Mouse (Mus musculus): Measurements from ENCODE around the gene Zc3h10.
"Not testable (repeated sequence)": the region's sequence is repeated elsewhere in the genome, so short reads cannot be mapped to it uniquely, and the experiment has no call there.

The Zc3h10 gene

GRCm38 (mm10) chr10:128547361-128548032 lies at the start of gene Zc3h10:
Gene Zc3h10 (minus strand): TSS chr10:128547774.
- peak; percentile 95 for DNase-seq

DNA sequence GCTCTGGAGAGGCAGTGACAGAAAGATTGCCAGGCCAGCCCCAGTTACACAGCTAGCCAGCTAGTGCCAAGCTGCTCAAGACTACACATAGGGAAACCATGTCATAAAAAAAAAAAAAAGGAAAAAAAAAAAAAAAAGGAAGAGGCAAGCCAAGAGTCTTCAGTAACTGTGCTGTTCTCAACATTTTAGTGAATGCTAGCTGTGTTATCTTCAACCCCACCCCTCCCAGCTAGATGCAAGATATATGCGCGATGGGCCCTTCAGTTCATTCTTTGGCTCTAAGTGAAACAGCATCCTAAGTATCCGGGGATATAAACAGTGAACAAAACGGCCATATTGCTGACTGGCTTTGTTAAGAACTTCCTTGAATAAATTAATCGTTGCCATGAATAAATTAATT lies 45.2 kb upstream of the Zc3h10 start:
- no peak for DNase-seq

DNA sequence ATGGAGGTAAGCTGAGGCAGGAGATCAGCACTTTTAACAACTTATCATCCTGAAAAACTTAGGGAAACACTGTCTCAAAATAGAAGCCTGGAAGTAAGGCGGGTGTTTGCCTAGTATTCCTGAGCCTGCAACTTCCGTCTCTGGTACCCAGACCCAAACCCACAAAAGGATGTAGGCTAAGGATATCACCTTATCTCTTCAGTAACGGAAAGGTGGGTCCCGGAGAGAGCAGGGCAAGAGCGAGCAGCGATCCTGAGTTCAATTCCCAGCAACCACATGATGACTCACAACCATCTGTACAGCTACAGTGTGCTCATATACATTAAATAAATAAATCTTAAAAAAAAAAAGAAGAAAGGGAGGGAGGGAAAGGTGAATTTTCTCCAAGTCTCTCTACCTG lies 43.9 kb upstream of the Zc3h10 start:
- DNase-seq = no peak

GRCm38 (mm10) chr10:128590193-128590690 lies 42.7 kb upstream of the Zc3h10 start:
- DNase-seq = peak; percentile 70

DNA sequence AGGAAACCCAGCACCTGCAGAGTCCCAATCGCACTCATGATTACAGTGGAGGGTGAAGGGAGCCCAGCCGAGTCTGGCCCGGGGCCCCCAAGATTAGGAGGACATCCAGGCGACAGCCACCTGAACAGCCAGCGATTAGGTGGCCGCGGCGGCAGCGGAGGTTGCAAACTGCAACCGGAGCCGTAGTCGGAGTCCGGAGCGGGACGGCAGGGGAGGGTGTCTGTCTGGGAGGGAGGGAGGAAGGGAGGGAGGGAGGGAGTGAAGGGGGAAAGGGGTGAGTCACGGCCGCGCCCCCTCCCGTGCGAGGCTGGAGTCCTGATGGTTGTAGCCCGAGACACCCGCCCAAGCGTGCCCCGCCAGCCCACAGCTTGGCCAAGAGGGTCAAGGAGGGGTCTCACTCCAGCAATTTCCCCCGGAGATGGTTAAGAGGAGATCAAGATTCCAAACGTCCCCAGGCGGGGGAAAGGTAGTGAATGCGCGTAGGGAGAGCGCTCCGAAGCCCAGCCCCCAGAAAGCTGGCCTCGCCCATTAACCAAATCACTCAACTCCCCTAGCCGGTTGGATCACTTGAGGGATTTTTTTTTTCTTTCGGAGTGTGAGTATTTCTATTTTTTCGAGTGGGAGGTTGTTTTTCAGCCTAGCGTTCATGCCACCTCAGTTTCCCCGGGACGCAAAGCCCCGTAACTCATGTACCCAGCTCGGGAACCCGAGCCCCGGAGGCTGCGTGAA lies 42.1 kb upstream of the Zc3h10 start, which contains the start of gene Erbb3:
Erbb3 (minus strand) TSS at position 189 of the 729 bp plus-strand sequence.
- peak; percentile 46 for DNase-seq

DNA sequence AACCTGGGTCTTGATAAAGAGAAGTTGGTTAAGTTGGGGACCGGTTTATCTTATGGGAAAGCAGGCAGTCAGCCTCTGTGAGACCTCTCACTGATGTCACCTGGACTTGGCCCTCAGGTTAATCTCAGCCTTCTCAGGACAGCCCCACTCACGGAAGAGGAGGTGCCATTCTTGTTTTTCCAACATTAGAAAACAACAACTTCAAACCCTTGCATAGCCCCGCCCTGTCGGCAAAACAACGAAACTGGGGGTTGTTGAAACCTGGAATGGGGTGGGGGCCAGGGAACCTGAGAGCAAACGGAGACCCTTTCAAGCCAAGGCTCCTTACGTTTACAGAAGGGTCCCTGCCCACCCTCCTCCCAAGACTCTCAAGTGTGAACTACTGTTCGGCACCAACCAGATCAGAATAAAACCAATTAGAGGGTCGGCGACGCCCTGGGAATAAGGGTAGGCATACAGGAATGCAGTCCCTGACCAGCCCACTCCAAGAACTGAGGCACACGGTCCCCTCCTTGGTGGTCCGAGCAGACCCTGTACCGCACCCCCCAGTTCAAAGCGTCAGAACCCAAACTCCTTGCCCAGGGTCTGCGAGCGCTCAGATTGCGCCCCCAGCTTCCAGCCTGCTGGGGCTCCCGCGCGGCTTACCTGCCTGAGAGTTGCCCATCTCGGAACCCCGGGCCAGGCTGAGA lies 41.3 kb upstream of the Zc3h10 start:
- DNase-seq = no peak

- no peak for DNase-seq
Measured at GRCm38 (mm10) chr10:128588136-128588535, 40.6 kb upstream of the Zc3h10 start.

GRCm38 (mm10) chr10:128587697-128588096 lies 40.1 kb upstream of the Zc3h10 start:
- DNase-seq = peak; percentile 12

- no peak for DNase-seq
Measured at GRCm38 (mm10) chr10:128587120-128587519, 39.5 kb upstream of the Zc3h10 start.

- DNase-seq = no peak
Measured at GRCm38 (mm10) chr10:128586546-128586945, 39.0 kb upstream of the Zc3h10 start.

DNA sequence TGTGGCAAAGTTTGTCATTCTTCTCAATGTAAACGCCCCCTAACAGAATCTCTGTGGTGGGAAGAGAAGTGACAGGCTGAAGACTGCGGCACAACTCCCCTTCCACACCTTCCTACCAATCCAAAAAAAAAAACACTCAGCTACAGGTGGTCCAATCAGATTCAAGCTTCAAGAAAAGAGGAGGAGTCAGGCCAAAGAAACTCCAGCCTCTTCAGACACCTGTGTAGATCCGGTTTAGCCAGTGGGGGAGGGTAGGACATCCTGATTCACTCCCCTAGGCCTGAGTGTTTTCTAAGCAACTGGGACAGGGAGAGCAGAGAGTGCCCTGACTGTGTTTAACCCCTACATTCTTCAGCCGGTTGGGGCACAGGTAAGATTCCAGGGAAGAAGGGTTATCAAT lies 36.8 kb upstream of the Zc3h10 start:
- no peak for DNase-seq

DNA sequence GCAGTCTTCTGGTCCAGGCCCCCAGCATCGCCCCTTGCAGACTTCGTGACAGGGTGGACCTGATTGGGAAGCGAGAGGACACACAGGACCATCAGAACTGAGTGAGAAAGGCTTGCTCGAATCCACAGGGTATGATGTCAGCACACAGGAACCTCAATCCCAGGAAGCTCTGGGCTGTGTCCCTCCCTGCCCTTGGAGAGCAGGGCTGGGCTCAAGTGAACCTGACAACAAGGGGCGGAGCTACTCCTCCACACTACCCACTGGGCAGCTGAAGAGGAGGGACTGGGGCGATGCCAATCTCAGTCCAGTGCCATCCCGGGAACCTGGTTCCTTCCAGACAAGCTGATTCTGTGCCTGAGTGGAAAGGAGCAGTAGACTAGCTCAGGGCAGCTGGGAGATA lies 36.1 kb upstream of the Zc3h10 start:
- DNase-seq = no peak

DNA sequence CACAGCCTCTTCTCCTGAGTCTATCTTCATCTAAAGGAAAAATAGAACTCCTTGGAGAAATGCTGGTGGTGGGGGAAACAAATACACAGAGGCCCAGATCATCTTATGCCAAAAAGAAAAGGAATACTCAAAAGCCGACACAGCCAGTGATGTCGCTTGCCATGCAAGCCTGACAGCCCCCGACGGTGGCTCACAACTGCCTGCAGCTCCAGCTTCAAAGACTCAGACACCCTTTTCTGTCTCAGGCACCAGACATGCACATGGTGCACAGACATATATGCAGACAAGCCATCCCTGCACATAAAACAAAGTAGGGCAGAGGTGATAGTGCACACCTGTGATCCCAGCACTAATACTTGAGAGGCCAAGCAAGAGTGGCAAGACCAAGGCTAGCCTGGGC lies 32.2 kb upstream of the Zc3h10 start:
- no peak for DNase-seq

- no peak for DNase-seq
Measured at GRCm38 (mm10) chr10:128579298-128579697, 31.7 kb upstream of the Zc3h10 start.

DNA sequence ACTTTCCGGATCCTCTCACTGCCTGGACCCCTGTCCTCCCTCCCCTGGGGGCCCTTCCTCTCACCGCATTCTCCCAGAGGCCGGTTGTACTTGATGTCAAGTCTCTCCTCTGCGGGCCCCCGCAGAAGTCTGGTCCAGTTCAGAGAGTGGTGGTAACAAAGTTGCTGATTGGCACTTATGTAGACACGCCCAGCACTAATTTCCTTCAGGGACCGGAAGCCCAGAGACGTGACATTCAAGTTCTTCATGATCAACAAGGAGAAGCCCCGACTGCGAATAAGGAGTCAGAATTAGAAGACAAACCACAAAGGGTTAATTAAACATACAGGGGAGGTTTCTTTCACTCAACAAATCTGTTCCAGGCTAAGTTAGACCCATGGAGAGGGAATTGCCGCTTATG lies 30.8 kb upstream of the Zc3h10 start:
- DNase-seq = no peak

DNA sequence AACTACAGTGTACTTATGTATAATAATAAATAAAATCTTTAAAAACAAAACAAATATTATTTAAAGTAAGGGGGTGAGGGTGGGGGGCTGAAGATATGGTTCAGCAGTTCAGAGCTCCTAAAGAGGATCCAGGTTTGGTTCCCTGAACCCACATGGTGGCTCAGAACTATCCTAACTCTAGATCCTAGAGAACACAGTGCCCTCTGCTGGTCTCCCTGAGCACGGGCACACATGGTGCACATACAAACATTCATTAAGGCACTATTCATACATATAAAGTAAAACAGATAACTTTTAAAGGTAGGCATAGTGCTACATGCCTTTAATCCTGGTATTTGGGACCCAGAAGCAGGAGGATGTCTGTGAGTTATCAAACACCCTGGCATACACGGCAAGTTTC lies 27.5 kb upstream of the Zc3h10 start:
- DNase-seq = peak; percentile 34

DNA sequence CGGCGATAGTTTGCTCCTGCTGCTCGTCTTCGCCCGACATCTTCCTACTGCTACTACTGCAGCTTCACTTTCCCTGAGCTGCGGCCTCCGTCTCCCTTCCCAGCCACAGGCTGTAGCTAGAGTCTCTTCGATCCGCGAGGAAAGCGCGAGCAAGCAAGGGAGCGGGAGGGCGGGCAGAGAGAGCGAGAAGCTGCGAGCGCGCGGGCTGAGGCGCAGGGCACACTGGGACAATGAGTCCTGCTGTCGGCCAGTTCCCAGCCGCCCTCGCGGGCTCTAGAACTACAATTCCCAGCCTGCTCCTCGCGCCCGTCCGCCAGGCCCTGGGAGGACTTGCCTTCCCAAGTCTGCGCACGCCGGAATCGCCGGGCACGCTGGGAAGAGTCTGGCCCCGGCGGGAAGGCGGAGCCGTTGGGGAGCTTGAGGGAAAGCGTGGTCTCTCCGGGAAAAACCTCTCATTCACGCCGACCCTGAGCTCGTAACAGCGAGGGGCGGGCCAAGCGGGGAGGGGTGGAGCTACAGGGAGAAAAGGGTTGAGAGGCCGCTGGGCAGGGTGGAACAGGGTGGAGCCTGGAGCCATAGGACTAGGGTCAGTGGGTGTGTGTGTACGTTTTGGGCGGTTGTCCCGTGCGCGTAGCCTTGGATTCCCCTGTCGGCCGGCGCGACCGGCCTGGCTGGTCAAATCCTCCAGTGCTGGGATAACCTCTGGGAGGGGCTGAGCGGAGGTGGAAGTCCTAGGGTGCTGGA lies 18.4 kb upstream of the Zc3h10 start, which contains the start of gene Pa2g4:
Pa2g4 (minus strand) TSS at position 200 of the 744 bp plus-strand sequence.
- DNase-seq = peak; percentile 98

DNA sequence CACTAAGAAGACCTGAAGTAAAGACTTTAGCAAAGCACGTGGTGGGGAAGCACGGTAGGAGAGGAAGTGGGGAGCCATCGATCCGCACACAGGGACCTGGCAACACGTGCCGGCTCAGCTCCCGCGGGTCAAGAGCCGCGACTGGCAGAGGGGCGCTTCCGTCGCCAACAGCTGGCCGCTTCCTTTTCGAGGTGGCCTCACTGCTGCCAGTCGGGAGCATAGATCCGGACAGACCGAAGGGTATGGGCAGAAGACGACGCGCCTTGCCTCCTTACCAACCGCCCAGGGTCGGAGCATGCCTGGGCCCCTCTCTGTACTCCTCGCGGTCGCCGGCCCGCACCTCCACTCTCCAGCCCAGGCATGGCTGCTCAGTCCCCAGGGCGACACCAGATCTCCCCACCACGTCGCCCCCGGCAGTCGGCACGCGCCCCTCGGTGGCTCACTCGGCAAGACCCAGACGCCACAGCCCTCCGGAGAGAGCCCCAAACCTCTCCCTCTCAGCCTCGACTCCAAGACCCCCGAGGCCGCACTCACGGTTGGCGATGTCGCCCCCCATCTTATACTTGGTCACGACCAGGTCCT lies 17.7 kb upstream of the Zc3h10 start:
- DNase-seq = peak; percentile 57

DNA sequence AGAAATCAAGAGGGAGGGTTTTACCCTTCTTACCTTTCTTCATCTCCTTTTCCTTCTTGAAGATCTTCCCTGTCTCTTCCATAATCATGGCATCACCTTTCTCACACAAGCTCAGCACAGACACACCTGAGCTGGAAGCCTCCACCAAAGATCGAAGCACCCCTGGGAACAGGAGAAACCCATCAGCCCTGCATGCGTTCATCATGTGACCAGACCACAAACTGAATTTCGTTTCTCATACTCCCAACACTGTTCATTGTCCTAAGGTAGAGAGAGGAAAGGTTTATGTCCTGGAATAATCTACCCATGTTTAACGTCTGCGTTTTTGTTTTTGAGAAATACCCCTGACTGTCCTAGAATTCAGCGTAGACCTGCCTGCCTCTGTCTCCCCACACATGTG lies 16.0 kb upstream of the Zc3h10 start:
- DNase-seq = no peak

DNA sequence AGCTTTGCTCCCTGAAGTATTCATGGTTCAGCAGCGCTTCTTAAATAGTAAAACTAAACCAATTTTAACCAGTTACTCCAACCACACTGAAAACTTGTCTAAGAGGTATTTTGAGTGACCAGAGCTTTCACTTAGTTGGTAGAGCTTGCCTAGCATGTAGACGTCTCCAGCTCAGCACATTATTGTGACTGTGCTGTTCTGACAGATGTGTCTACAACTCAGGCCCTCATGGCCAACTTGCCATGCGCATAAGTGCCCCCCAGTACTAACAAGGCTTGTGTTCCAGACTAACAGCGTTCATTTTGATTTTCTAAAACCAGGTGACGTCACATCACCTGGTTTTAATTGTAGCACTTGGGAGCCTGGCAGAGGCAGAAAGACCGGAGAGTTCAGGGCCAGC lies 9.4 kb upstream of the Zc3h10 start:
- DNase-seq = no peak

DNA sequence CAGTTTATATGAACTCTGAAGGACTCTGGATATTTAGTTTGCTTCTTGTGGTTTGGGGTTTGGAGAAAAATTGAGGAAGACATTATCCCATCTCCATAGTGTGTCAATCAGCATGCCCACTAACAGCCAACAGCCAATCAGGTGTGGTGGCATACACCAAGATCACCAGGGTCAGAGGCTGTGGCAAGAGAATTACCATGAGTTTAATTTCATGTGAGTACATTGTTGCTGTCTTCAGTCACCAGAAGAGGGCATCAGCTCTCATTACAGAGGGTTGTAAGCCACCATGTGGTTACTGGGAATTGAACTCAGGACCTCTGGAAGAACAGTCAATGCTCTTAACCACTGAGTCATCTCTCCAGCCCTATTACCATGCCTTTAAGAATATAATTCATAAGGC lies 8.7 kb upstream of the Zc3h10 start:
- no peak for DNase-seq

GRCm38 (mm10) chr10:128555567-128555966 lies 8.0 kb upstream of the Zc3h10 start:
- not testable (repeated sequence) for DNase-seq

All from liver (tissue).